Comparison of ENCODE assay signal across 10 mouse cellular contexts in the genomic region with DNA sequence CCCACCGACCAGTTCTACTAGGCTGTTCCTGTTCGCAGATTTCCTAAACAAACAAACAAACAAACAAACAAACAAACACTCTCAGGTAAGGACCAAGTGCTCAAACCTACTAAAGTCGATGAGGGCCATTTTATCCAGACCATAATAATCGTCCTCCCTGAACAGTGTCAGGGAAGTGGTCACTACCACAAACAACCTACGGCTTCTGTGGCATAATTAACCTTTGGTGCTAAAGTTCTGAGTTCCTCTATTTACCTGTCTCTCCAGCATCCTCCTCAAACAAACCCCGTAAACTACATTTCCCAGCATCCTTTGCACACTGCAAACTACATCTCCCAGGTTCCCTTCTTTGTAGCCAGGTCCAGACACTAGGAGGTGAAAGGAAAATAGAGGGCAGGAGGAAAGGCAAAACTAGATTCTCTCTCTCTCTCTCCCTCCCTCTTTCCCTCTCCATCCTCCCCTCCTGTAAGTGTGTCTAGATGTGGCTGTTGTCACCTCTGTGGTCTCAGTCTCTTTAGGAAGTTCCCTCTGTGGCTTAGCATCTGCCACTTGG. TPM values are rescaled to one million over a fixed set of nuclear protein-coding genes. Genes with fewer than 3 reads are reported as not detected.
DNase-seq lines count a peak whose midpoint lies in the region; ATAC-seq lines count a peak whose summit lies in the region.
"Had no signal": no experiment of that assay in that cellular context is flagged by ENCODE, and none has a peak within 500 bp of the region (broad histone marks: within the 10 kb centered on the region; RNA-seq: fewer than 3 reads in every experiment).

No protein-coding gene starts in this region.

- no peak overlapping the region for H3K4me2 ChIP-seq in intestine, embryonic 16.5 days (ENCODE audit: low read depth, low read length)

- H3K9ac ChIP-seq in intestine, embryonic 16.5 days (ENCODE audit: low read depth, low read length), result no peak overlapping the region

- no peaks in the 10 kb centered on the region for H3K4me1 ChIP-seq in intestine, embryonic 16.5 days (ENCODE audit: control insufficient read depth, insufficient read depth, low read length)

- H3K27ac ChIP-seq in intestine, embryonic 16.5 days (ENCODE audit: low read length), result no peak overlapping the region

- 0 out of 2 replicates have a peak, but pooled peaks cover 4% of the 10 kb centered on the region for H3K27me3 ChIP-seq in intestine, embryonic 16.5 days (replicated peaks; ENCODE audit: control insufficient read depth, insufficient read depth, low read length)

- H3K4me3 ChIP-seq in intestine, embryonic 16.5 days (ENCODE audit: low read length), result no peak overlapping the region

- no peaks in the 10 kb centered on the region for H3K9me3 ChIP-seq in intestine, embryonic 16.5 days (ENCODE audit: control insufficient read depth, low read length)

- H3K36me3 ChIP-seq in intestine, embryonic 16.5 days (ENCODE audit: control insufficient read depth, insufficient read depth, low read length), result no peaks in the 10 kb centered on the region

- 57% methylated on average over 6 of the region's 6 CpGs for whole genome bisulfite sequencing in intestine, embryonic 16.5 days

- DNase-seq in cerebellum, postnatal 10 days, result peak; percentile 37 to 38
- DNase-seq in cerebellum, adult 11-12 months, result no peak
- DNase-seq in thymus, postnatal 0 days (ENCODE audit: low spot score), result peak; percentile 33
- DNase-seq in thymus, postnatal 10 days (ENCODE audit: low spot score in 2 of 2), result no peak
- DNase-seq in heart, postnatal 25 days (ENCODE audit: low spot score), result no peak
- DNase-seq in ovary, postnatal 10 days (ENCODE audit: low spot score), result no peak
- no peak for DNase-seq in testis, postnatal 10 days (ENCODE audit: low spot score)
- DNase-seq: heart, postnatal 36 days had no signal

- ATAC-seq in intestine, embryonic 16.5 days, result peak; percentile 32; the same call in 1 of the 2 replicates

- intact Hi-C loops in heart, postnatal 25 days (cut with DNase I), result no loop called here

RNA-seq across cellular contexts. Expression of a gene that starts 5.4 kb away (rescaled TPM):
- 0.24 and 0.52 TPM in 2 replicates for polyA plus RNA-seq in thymus, postnatal 0 days (2015; fragmentation: Nextera tagmentation; extraction: Ambion mirVana)
- 6.7 and 7.8 TPM in 2 replicates for polyA plus RNA-seq in intestine, embryonic 16.5 days (2015; fragmentation: Nextera tagmentation; extraction: Ambion mirVana)
- under 1 TPM in 1 of 2 experiments, not detected in 1; 0.18 TPM for total RNA-seq in heart, postnatal 25 days (2021)
- total RNA-seq: neutrophil, adult 5-6 weeks had no signal

Comparison
In these comparisons a context has a peak if more than half of its experiments do, and no peak if none do; other contexts are left out.
1. DNase-seq: peak in cerebellum, postnatal 10 days (2 of 2) and thymus, postnatal 0 days (single experiment); none in cerebellum, adult 11-12 months (single experiment), thymus, postnatal 10 days (0 of 2), heart, postnatal 25 days (single experiment), ovary, postnatal 10 days (single experiment) and testis, postnatal 10 days (single experiment).